Mouse (Mus musculus) megakaryocyte, embryonic 14.5 days (primary cell): ENCODE measurements around the gene Mecr. TPM values are rescaled to one million over a fixed set of nuclear protein-coding genes. Genes with fewer than 3 reads are reported as not detected.
"Not testable (repeated sequence)": the region's sequence is repeated elsewhere in the genome, so short reads cannot be mapped to it uniquely, and the experiment has no call there.

Source experiments
- H3K27me3 ChIP-seq: replicated peaks from 2 replicates; pipeline ENCODE3; 2012; ENCODE audit warnings: inconsistent platforms
- H3K36me3 ChIP-seq: replicated peaks from 2 replicates; pipeline ENCODE3; 2012; ENCODE audit warnings: low read length, inconsistent platforms, mixed read lengths
- H3K4me1 ChIP-seq: 2 replicates; pipeline ENCODE4 v1.6.1; 2012; ENCODE audit warnings: inconsistent platforms
- H3K4me3 ChIP-seq: replicated peaks from 2 replicates; pipeline ENCODE3; 2012; ENCODE audit warnings: moderate library complexity, mild to moderate bottlenecking, inconsistent platforms
- H3K9me3 ChIP-seq: 2 replicates; pipeline ENCODE4 v1.6.1; 2012; ENCODE audit warnings: inconsistent platforms
- FLI1 ChIP-seq: IDR thresholded peaks from 2 replicates; pipeline ENCODE4 v1.6.1; 2012; ENCODE audit warnings: low read length, inconsistent platforms, mixed read lengths
- GATA1 ChIP-seq: IDR thresholded peaks from 3 replicates; pipeline ENCODE4 v1.6.1; 2012; ENCODE audit warnings: mixed read lengths, low read length, inconsistent platforms, borderline replicate concordance
- polyA plus RNA-seq: library from polyadenylated mRNA; stranded (reverse); fragments of >175 nt; gene quantifications from 2 replicates; pipeline ENCODE4 v1.2.3, GENCODE M21; 2012; ENCODE audit warnings: low replicate concordance; ENCODE audit not compliant: insufficient read depth

Gene Mecr
- polyA plus RNA-seq, result 8.8 and 15.2 TPM in 2 replicates

DNA sequence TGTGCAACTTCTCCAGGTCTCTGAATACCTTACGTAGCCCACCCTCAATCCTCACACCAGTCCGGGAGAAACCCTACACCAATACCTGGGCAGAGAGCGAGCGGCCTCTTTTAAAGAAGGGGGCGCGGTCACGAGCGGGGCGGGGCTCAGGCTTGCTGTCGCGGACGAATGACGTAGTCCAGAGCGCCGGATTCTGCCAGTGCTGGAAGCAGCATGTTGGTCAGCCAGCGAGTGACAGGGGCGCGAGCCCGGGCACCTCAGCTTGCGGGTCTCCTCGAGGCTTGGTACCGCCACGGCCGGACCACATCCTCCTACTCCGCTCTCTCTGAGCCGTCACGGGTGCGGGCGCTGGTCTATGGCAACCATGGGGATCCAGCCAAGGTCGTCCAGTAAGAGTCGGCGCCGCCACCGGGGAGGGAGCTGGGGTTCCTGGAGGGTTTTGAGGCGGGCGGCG is at the start of gene Mecr:
Gene Mecr, plus strand, starts transcription at position 181 of the 454 bp plus-strand sequence.
- peaks cover 25% of the 10 kb centered on the region for H3K27me3 ChIP-seq
- peaks cover 13% of the 10 kb centered on the region for H3K36me3 ChIP-seq
- no peaks in the 10 kb centered on the region for H3K9me3 ChIP-seq
- H3K4me1 ChIP-seq, result peaks cover 33% of the 10 kb centered on the region
- peak within 1 kb of the TSS; percentile 98 for H3K4me3 ChIP-seq
- TF ChIP-seq FLI1, result no peak
- no peak for TF ChIP-seq GATA1

DNA sequence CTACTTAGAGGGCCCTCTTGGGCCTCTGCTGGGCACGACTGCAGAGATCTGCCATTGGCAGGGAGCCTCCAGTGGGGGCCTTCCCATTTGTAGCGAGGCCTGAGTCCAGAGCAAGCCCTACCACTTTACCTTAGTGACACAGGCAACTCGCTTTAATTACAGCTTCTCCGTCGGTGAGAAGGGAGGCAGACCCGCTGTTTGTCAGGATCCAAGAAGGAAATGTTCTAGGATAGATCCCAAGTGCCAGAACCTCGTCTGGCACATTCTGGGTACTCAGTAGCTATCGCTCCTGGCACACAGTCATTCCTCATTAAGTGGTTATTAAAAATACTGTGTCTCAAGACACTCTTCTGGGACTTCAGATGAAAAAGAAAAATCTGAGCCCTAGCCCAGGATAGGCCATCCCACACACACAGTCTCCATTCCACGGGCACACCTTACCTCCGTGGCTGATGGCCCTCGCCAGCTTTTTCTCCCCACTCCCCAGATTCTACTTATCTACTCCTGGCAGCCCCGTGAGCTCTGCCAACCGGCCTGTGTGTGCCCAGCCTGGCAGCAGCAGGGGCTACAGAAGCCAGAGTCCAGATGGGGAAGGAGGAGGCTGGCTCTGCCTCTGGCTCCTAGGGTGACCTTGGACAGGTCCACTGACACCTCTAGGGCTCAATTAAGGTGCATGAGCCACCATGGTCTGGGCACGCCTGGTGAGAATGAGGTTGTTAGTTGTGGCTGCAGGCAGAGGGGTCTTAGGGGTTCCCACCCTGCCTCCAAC is 46.8 kb upstream of the Mecr start:
- Histone ChIP-seq H3K4me3 (no peak overlapping the region), H3K27me3 (peaks cover 46% of the 10 kb centered on the region), H3K4me1 (no peaks in the 10 kb centered on the region), H3K9me3 (no peaks in the 10 kb centered on the region), H3K36me3 (no peaks in the 10 kb centered on the region)
- no peak for TF ChIP-seq GATA1
- no peak for TF ChIP-seq FLI1

DNA sequence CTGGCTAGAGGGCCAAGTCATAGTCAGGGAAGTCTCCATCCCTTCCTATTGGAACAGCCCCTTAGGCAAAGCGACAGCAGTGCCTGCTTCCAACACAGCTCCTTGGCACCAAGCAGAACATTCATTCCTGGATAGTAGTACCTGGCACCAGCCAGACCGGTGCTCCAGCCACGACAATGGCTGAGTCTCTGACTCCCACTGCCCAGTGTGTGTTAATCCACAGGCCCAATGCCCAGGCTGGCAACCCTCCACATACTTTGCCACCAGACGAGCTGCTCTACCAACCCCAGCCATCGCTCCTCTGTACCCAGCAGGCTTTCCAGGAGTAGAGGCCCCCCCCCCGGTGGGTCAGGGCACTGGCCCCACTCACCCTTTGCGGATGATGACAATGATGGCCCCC is 45.8 kb upstream of the Mecr start:
- H3K9me3 ChIP-seq, result no peaks in the 10 kb centered on the region
- H3K4me3 ChIP-seq, result no peak overlapping the region
- no peaks in the 10 kb centered on the region for H3K36me3 ChIP-seq
- H3K4me1 ChIP-seq, result no peaks in the 10 kb centered on the region
- peaks cover 53% of the 10 kb centered on the region for H3K27me3 ChIP-seq
- TF ChIP-seq GATA1, result no peak
- TF ChIP-seq FLI1, result no peak

DNA sequence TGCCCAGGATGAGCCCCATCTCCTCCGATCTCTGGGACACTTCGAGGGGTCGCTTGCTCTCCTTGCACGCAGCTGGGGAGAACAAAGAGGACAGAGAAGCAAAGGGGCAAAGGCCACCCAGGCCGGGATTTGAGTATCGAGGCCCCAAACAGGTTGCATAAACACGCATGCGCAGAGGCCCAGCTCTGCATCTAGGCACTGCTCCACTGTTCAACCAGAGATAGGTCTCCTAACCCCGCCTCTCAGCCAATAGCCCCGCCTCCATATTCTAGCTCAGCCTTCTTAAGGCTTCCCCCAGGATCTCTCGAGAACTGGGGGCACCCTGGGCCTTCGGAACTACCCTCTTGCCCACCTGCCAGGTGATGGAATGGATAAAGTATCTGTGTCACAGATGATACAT is 45.4 kb upstream of the Mecr start:
- Histone ChIP-seq H3K4me1 (no peaks in the 10 kb centered on the region), H3K4me3 (no peak overlapping the region), H3K36me3 (no peaks in the 10 kb centered on the region), H3K27me3 (peaks cover 53% of the 10 kb centered on the region), H3K9me3 (no peaks in the 10 kb centered on the region)
- TF ChIP-seq GATA1 (no peak), FLI1 (no peak)

DNA sequence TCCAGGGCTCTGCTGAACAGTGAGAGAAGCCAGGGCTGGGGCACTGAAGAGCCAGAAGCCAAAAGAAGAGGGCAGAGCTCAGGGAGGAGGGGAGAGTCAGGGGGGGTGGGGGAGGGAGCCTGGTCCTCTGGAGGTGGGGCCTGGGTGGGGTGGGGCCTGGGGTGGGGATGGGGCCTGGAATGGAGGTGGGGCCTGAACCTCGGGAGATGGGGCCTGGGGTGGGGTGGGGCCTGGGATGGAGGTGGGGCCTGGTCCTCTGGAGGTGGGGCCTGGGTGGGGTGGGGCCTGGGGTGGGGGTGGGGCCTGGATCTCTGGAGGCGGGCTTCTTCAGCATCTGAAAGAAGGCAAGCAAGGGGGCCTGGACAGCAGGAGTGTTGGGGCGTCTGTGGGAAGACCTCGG is 44.3 kb upstream of the Mecr start:
- H3K9me3 ChIP-seq, result no peaks in the 10 kb centered on the region
- peaks cover 48% of the 10 kb centered on the region for H3K27me3 ChIP-seq
- H3K4me1 ChIP-seq, result no peaks in the 10 kb centered on the region
- TF ChIP-seq GATA1 (no peak), FLI1 (no peak)
- no peak overlapping the region for H3K4me3 ChIP-seq
- H3K36me3 ChIP-seq, result no peaks in the 10 kb centered on the region

DNA sequence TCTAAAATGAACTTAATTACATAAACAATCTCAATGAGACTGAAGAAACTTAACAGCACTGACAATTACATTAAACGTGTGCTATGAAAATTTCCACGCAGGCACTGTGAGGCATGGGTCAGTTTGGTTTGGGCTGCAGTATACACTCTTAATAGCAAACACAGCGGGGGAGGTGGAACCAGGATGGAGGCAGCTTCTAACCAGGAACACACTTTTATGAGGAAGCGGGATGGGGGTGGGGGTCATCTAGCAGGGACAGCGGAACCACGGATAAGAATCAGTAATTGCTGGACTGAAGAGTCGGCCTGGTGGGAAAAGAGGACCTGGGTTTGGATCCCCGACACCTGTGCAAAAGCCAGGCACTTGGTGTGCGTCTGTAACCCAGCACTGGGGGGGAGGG is 39.4 kb upstream of the Mecr start:
- peaks cover 34% of the 10 kb centered on the region for H3K27me3 ChIP-seq
- H3K9me3 ChIP-seq, result no peaks in the 10 kb centered on the region
- no peak overlapping the region for H3K4me3 ChIP-seq
- no peaks in the 10 kb centered on the region for H3K4me1 ChIP-seq
- TF ChIP-seq FLI1 (no peak), GATA1 (no peak)
- no peaks in the 10 kb centered on the region for H3K36me3 ChIP-seq

DNA sequence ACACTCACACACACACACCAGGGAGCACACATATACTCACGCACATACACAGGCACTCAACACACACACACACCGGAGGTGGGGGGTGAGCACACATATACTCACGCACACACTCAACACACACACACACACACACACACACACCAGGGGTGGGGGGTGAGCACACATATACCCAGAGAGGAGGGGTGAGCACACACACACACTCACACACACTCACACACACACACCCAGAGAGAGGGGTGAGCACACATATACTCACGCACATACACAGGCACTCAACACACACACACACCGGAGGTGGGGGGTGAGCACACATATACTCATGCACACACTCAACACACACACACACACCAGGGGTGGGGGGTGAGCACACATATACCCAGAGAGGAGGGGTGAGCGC is 38.5 kb upstream of the Mecr start:
- not testable (repeated sequence) for H3K4me3 ChIP-seq, H3K4me1 ChIP-seq, H3K9me3 ChIP-seq, H3K36me3 ChIP-seq
- peaks cover 31% of the 10 kb centered on the region for H3K27me3 ChIP-seq

DNA sequence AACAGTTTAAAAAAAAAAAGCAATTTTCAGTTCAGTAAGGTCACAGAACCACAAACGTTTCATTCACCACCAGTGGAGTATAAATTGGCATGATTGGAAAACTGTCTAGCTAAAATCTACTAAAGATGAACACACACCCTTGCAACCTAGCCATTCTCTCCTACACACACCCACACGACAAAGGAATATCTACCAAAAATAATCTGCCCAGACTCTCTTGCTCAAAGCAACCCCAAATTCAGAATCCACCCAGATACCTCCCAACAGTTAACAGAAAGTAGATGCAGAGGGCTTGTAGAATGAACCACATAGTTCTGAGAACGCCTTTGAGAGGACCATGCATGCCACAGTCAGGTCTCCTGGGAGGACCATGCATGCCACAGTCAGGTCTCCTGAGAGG is 38.0 kb upstream of the Mecr start:
- H3K4me1 ChIP-seq, result no peaks in the 10 kb centered on the region
- no peaks in the 10 kb centered on the region for H3K36me3 ChIP-seq
- no peaks in the 10 kb centered on the region for H3K9me3 ChIP-seq
- H3K4me3 ChIP-seq, result no peak overlapping the region
- TF ChIP-seq FLI1 (no peak), GATA1 (no peak)
- H3K27me3 ChIP-seq, result peaks cover 34% of the 10 kb centered on the region

DNA sequence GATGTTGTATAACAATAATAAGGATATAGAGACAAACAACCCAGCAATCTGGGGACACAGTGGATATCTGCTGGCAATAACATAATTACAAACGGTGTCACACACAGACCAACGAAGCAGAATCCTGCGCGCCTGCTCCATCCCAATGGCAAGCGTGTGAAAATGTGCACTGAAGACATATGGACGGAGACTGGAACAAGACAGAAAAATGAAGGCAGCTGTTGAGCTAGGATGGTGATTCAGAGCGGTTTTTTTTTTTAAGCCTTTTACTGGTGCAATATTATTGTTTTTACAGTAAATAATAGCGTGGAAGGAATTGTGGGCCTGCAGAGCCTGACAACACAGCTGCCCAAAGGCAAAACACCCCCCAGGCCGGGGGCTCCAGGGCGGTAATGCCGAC is 30.8 kb upstream of the Mecr start:
- TF ChIP-seq GATA1, result no peak
- no peak for TF ChIP-seq FLI1
- no peaks in the 10 kb centered on the region for H3K4me1 ChIP-seq
- peaks cover 40% of the 10 kb centered on the region for H3K27me3 ChIP-seq
- H3K4me3 ChIP-seq, result no peak overlapping the region
- H3K9me3 ChIP-seq, result no peaks in the 10 kb centered on the region
- no peaks in the 10 kb centered on the region for H3K36me3 ChIP-seq

DNA sequence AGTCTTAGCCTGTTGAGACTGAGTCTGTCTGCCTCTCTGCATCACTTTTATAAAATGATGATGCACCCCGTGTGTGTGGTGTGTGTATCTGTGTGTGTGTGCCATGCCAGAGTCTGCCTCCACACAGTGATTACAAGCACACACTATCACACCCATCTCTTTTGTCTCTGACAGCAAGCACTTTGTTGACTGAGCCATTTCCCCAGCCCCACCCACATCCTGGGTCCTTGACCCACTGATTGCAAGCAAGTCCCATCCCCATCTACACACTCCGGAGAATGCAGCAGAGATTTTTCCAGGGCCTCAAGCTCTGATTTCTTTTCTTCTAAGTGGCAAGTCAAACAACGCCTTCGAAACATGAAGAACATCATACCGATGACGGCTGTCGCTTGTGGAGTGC is 29.5 kb upstream of the Mecr start:
- TF ChIP-seq GATA1 (no peak), FLI1 (no peak)
- no peaks in the 10 kb centered on the region for H3K4me1 ChIP-seq
- no peak overlapping the region for H3K4me3 ChIP-seq
- peaks cover 36% of the 10 kb centered on the region for H3K27me3 ChIP-seq
- H3K36me3 ChIP-seq, result no peaks in the 10 kb centered on the region
- no peaks in the 10 kb centered on the region for H3K9me3 ChIP-seq
